Mouse (Mus musculus) C3H10T1/2 (cell line): ENCODE results near the gene Pgr15l. TPM values are rescaled to one million over a fixed set of nuclear protein-coding genes. Genes with fewer than 3 reads are reported as not detected.

Source experiments
- polyA plus RNA-seq, 2 experiments: library from polyadenylated mRNA; unstranded; fragments of >200 nt; fragmentation: generic; extraction: Trizol; gene quantifications; one replicate each; pipeline ENCODE4 v1.2.1; 2012; ENCODE audit warnings: missing spikeins in 2 of 2

The Pgr15l gene
- polyA plus RNA-seq, result not detected

GRCm38 (mm10) chrX:97072369-97072768 lies at the start of gene Pgr15l:
Gene Pgr15l (plus strand): TSS chrX:97072596.

